Mouse (Mus musculus): Measurements from ENCODE around the gene Myo1d. TPM values are rescaled to one million over a fixed set of nuclear protein-coding genes. Genes with fewer than 3 reads are reported as not detected.

Myo1d gene
- polyA plus RNA-seq, 1 experiment = 80.4 TPM

GRCm38 (mm10) chr11:80614949-80615725, 164.7 kb downstream of the Myo1d start:
- TF ChIP-seq CTCF (IDR thresholded peaks at IDR 0.05; ENCODE audit: insufficient read depth, low read length) (no peak), POLR2A (IDR thresholded peaks at IDR 0.05; ENCODE audit: borderline replicate concordance, extremely low read depth, low read depth, low read length) (no peak)
- Histone ChIP-seq H3K4me3 (replicated peaks; ENCODE audit: extremely low read depth, low read depth, low read length) (no peak overlapping the region), H3K4me1 (ENCODE audit: control insufficient read depth, insufficient read depth, low read length) (no peaks in the 10 kb centered on the region)
- no peak for DNase-seq
- 61% methylated on average over 6 of the region's 6 CpGs for WGBS

GRCm38 (mm10) chr11:80614418-80614817, 165.4 kb downstream of the Myo1d start:
- whole genome bisulfite sequencing = 46% methylated on average over 5 of the region's 5 CpGs
- Histone ChIP-seq H3K4me1 (ENCODE audit: control insufficient read depth, insufficient read depth, low read length) (no peaks in the 10 kb centered on the region), H3K4me3 (replicated peaks; ENCODE audit: extremely low read depth, low read depth, low read length) (no peak overlapping the region)
- DNase-seq = no peak
- TF ChIP-seq CTCF (IDR thresholded peaks at IDR 0.05; ENCODE audit: insufficient read depth, low read length) (peak; percentile 29; the same call in 1 of the 2 replicates), POLR2A (IDR thresholded peaks at IDR 0.05; ENCODE audit: borderline replicate concordance, extremely low read depth, low read depth, low read length) (no peak)

DNA sequence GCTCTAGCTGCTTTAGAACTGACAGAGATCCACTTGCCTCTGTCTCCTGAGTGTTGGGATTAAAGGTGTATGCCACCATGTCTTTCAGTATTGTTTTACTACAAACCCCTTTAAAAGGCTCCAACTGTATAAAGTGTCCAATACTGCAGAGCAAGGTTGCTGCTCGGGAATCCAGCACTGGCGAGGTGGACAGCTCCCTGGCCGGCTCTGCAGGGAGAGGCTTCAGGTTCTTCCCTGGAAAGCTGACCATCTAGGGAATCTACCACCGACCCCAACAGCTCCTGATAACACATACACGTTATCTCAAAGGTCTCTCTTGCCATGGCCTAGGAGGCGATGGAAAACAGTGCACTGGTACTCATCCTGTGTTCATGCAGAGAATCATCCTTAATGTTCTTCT, 166.3 kb downstream of the Myo1d start:
- 23% methylated on average over 6 of the region's 6 CpGs for WGBS
- Histone ChIP-seq H3K4me1 (ENCODE audit: control insufficient read depth, insufficient read depth, low read length) (no peaks in the 10 kb centered on the region), H3K4me3 (replicated peaks; ENCODE audit: extremely low read depth, low read depth, low read length) (no peak overlapping the region)
- DNase-seq = no peak
- TF ChIP-seq CTCF (IDR thresholded peaks at IDR 0.05; ENCODE audit: insufficient read depth, low read length) (no peak), POLR2A (IDR thresholded peaks at IDR 0.05; ENCODE audit: borderline replicate concordance, extremely low read depth, low read depth, low read length) (no peak)

DNA sequence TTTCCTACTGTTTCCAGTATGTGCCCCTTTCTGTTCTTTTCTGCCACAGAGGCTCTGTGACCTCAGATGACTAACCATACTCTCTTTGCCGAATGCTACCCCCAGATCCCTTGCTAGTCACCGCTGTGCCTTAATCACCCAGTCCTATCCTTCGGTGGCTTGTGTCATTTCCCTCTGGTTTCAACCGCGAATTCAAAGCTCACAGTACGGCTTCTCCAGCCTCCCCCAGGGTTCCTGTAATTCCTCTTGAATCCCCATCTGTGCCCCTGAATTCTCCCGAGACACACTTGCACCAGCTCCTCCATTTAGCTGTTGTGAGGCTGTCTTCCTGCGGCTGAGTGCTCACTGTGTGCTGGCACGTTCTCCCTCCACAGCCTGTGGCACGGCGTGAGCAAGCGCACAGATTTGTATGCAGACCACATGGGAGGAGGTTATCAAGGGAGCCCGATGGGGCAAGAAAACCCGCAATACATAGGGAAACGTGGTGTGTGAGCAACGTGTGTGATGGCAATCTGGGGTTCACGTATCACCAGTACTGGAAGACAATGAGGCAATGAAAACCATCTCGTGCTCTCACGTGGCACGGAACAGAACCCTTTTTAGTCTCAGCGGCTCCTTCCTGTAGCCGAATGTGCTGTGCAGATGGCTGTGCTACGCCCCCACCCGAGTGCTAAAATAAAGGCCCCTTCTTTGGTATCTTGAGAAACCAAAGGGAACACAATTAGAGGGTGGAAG, 177.0 kb downstream of the Myo1d start:
- TF ChIP-seq CTCF (IDR thresholded peaks at IDR 0.05; ENCODE audit: insufficient read depth, low read length) (no peak), POLR2A (IDR thresholded peaks at IDR 0.05; ENCODE audit: borderline replicate concordance, extremely low read depth, low read depth, low read length) (no peak)
- 37% methylated on average over 24 of the region's 24 CpGs for WGBS
- DNase-seq = no peak
- Histone ChIP-seq H3K4me3 (replicated peaks; ENCODE audit: extremely low read depth, low read depth, low read length) (no peak overlapping the region), H3K4me1 (ENCODE audit: control insufficient read depth, insufficient read depth, low read length) (peaks cover 2% of the 10 kb centered on the region; the same call in 1 of the 2 replicates)

- Histone ChIP-seq H3K4me1 (ENCODE audit: control insufficient read depth, insufficient read depth, low read length) (no peaks in the 10 kb centered on the region), H3K4me3 (replicated peaks; ENCODE audit: extremely low read depth, low read depth, low read length) (no peak overlapping the region)
- 43% methylated on average over 8 of the region's 8 CpGs for WGBS
- no peak for DNase-seq
- TF ChIP-seq POLR2A (IDR thresholded peaks at IDR 0.05; ENCODE audit: borderline replicate concordance, extremely low read depth, low read depth, low read length) = no peak
- TF ChIP-seq CTCF (IDR thresholded peaks at IDR 0.05; ENCODE audit: insufficient read depth, low read length) = peak; percentile 48
These were observed 177.8 kb downstream of the Myo1d start for GRCm38 (mm10) chr11:80602041-80602458.

GRCm38 (mm10) chr11:80601040-80601864, 178.6 kb downstream of the Myo1d start:
- H3K4me1 ChIP-seq (ENCODE audit: control insufficient read depth, insufficient read depth, low read length) = no peaks in the 10 kb centered on the region
- 59% methylated on average over 20 of the region's 20 CpGs for WGBS
- TF ChIP-seq POLR2A (IDR thresholded peaks at IDR 0.05; ENCODE audit: borderline replicate concordance, extremely low read depth, low read depth, low read length) (no peak), CTCF (IDR thresholded peaks at IDR 0.05; ENCODE audit: insufficient read depth, low read length) (no peak)
- H3K4me3 ChIP-seq (replicated peaks; ENCODE audit: extremely low read depth, low read depth, low read length) = no peak overlapping the region
- no peak for DNase-seq

DNA sequence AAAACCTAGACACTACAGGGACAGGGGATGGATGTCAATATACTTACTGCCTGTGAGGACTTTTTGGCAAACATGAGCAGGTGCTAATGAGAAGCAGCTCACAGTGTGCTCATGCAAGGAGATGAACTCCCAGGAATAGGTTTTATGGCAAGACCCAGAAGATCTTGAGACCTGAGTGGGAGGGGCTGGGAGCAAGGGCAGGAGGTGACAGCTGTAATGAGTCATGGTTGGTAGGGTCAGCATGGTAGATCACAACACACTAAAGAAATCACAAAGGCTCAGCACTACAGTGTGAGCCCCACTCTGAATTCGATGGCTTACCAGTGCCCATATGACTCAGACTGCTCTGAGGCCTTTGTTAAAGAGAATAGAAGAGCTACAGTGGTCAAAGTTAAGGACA, 184.3 kb downstream of the Myo1d start:
- WGBS = 57% methylated on average over 1 of the region's 1 CpGs
- TF ChIP-seq POLR2A (IDR thresholded peaks at IDR 0.05; ENCODE audit: borderline replicate concordance, extremely low read depth, low read depth, low read length) (no peak), CTCF (IDR thresholded peaks at IDR 0.05; ENCODE audit: insufficient read depth, low read length) (no peak)
- Histone ChIP-seq H3K4me3 (replicated peaks; ENCODE audit: extremely low read depth, low read depth, low read length) (no peak overlapping the region), H3K4me1 (ENCODE audit: control insufficient read depth, insufficient read depth, low read length) (no peaks in the 10 kb centered on the region)
- DNase-seq = no peak

GRCm38 (mm10) chr11:80589387-80589786, 190.4 kb downstream of the Myo1d start:
- WGBS = 64% methylated on average over 5 of the region's 5 CpGs
- H3K4me3 ChIP-seq (replicated peaks; ENCODE audit: extremely low read depth, low read depth, low read length) = no peak overlapping the region

GRCm38 (mm10) chr11:80585761-80586160, 194.1 kb downstream of the Myo1d start:
- DNase-seq = no peak
- no peak for TF ChIP-seq CTCF (IDR thresholded peaks at IDR 0.05; ENCODE audit: insufficient read depth, low read length)
- no peak for TF ChIP-seq POLR2A (IDR thresholded peaks at IDR 0.05; ENCODE audit: borderline replicate concordance, extremely low read depth, low read depth, low read length)
- Histone ChIP-seq H3K4me1 (ENCODE audit: control insufficient read depth, insufficient read depth, low read length) (no peaks in the 10 kb centered on the region), H3K4me3 (replicated peaks; ENCODE audit: extremely low read depth, low read depth, low read length) (no peak overlapping the region)

More at GRCm38 (mm10) chr11:80589387-80589786, 190.4 kb downstream of the Myo1d start:
- no peak for TF ChIP-seq CTCF (IDR thresholded peaks at IDR 0.05; ENCODE audit: insufficient read depth, low read length)
- TF ChIP-seq POLR2A (IDR thresholded peaks at IDR 0.05; ENCODE audit: borderline replicate concordance, extremely low read depth, low read depth, low read length) = no peak
- no peak for DNase-seq
- no peaks in the 10 kb centered on the region for H3K4me1 ChIP-seq (ENCODE audit: control insufficient read depth, insufficient read depth, low read length)
